Mouse (Mus musculus): ENCODE data around the gene Bmp6. TPM values are rescaled to one million over a fixed set of nuclear protein-coding genes. Genes with fewer than 3 reads are reported as not detected.

Bmp6 gene
- polyA plus RNA-seq, 1 experiment from 2014 or later: 4.2 TPM

GRCm38 (mm10) chr13:38522056-38522654, 177.2 kb downstream of the Bmp6 start:
- no peaks in the 10 kb centered on the region for H3K27me3 ChIP-seq (ENCODE audit: control insufficient read depth, insufficient read depth, low read length)
- DNase-seq (no peak), ATAC-seq (ENCODE audit: low FRiP score, low TSS enrichment) (no peak)
- no peak overlapping the region for H3K4me3 ChIP-seq (replicated peaks; ENCODE audit: low read depth, low read length)
- peaks cover 38% of the 10 kb centered on the region for H3K36me3 ChIP-seq (ENCODE audit: control insufficient read depth, insufficient read depth, low read length)
- peaks cover 12% of the 10 kb centered on the region; the same call in 1 of the 2 replicates for H3K4me1 ChIP-seq (ENCODE audit: control insufficient read depth, insufficient read depth, low read length)
- 83% methylated on average over 4 of the region's 4 CpGs for WGBS
- no peak overlapping the region for H3K4me2 ChIP-seq (ENCODE audit: low read length)
- H3K9ac ChIP-seq (replicated peaks; ENCODE audit: low read length): no peak overlapping the region
- H3K27ac ChIP-seq (replicated peaks; ENCODE audit: low read depth, low read length): no peak overlapping the region
- no peaks in the 10 kb centered on the region for H3K9me3 ChIP-seq (ENCODE audit: control insufficient read depth, low read length)

DNA sequence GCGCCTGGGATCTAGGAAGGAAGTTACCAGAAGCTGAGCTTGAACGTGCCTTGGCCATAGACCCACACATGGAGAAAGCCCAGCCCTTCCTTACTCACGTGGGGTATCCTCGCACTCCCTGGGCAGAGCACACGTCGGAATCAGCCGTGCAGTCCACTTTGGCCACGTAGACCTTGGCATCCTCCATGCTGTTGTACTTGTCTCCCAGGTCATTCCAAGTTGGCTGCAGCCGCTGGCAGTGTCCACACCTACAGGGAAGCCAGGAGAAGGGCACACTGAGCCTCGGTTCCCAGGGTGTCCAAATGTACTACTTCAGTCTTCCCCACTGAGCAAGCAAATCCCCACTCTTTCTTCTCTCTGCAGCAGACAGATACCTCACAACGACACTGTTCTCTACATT, 178.3 kb downstream of the Bmp6 start:
- ATAC-seq (ENCODE audit: low FRiP score, low TSS enrichment): no peak
- no peak overlapping the region for H3K4me3 ChIP-seq (replicated peaks; ENCODE audit: low read depth, low read length)
- no peaks in the 10 kb centered on the region for H3K9me3 ChIP-seq (ENCODE audit: control insufficient read depth, low read length)
- 95% methylated on average over 11 of the region's 11 CpGs for WGBS
- no peak overlapping the region for H3K4me2 ChIP-seq (ENCODE audit: low read length)
- no peak overlapping the region for H3K27ac ChIP-seq (replicated peaks; ENCODE audit: low read depth, low read length)
- H3K9ac ChIP-seq (replicated peaks; ENCODE audit: low read length): no peak overlapping the region
- no peaks in the 10 kb centered on the region for H3K27me3 ChIP-seq (ENCODE audit: control insufficient read depth, insufficient read depth, low read length)
- no peak for DNase-seq
- peaks cover 29% of the 10 kb centered on the region for H3K36me3 ChIP-seq (ENCODE audit: control insufficient read depth, insufficient read depth, low read length)
- peaks cover 17% of the 10 kb centered on the region; the same call in 1 of the 2 replicates for H3K4me1 ChIP-seq (ENCODE audit: control insufficient read depth, insufficient read depth, low read length)

DNA sequence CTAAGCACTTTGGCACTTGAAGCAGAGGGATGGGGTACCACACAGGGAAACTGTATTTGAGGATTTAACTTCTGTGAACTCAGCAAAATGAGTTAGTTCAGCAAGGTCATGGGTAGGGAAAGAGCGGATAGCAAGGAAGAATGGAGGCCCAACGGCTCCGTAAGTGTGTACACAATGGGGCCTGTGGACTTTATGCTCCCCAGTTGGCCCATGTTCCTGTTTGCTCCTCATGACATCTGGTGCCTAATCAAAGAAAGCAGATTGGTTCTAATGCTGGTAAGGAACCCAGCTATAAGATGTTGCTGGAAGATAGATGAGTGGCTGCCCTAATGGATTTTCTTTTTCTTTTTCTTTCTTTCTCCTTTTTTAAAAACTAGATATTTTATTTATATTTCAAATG, 180.4 kb downstream of the Bmp6 start:
- DNase-seq: no peak
- Histone ChIP-seq H3K27ac (replicated peaks; ENCODE audit: low read depth, low read length) (no peak overlapping the region), H3K4me1 (ENCODE audit: control insufficient read depth, insufficient read depth, low read length) (peaks cover 22% of the 10 kb centered on the region; the same call in 1 of the 2 replicates), H3K4me3 (replicated peaks; ENCODE audit: low read depth, low read length) (no peak overlapping the region), H3K9me3 (ENCODE audit: control insufficient read depth, low read length) (no peaks in the 10 kb centered on the region), H3K27me3 (ENCODE audit: control insufficient read depth, insufficient read depth, low read length) (no peaks in the 10 kb centered on the region), H3K36me3 (ENCODE audit: control insufficient read depth, insufficient read depth, low read length) (peaks cover 14% of the 10 kb centered on the region), H3K4me2 (ENCODE audit: low read length) (no peak overlapping the region), H3K9ac (replicated peaks; ENCODE audit: low read length) (no peak overlapping the region; the same call in 1 of the 2 replicates)
- 87% methylated on average over 3 of the region's 3 CpGs for WGBS
- ATAC-seq (ENCODE audit: low FRiP score, low TSS enrichment): no peak

- H3K9me3 ChIP-seq (ENCODE audit: control insufficient read depth, low read length): no peaks in the 10 kb centered on the region
- H3K4me1 ChIP-seq (ENCODE audit: control insufficient read depth, insufficient read depth, low read length): peaks cover 22% of the 10 kb centered on the region; the same call in 1 of the 2 replicates
- DNase-seq (no peak), ATAC-seq (ENCODE audit: low FRiP score, low TSS enrichment) (no peak)
- H3K4me2 ChIP-seq (ENCODE audit: low read length): no peak overlapping the region
- no peaks in the 10 kb centered on the region for H3K27me3 ChIP-seq (ENCODE audit: control insufficient read depth, insufficient read depth, low read length)
- H3K4me3 ChIP-seq (replicated peaks; ENCODE audit: low read depth, low read length): no peak overlapping the region
- WGBS: 88% methylated on average over 2 of the region's 2 CpGs
- no peak overlapping the region for H3K27ac ChIP-seq (replicated peaks; ENCODE audit: low read depth, low read length)
- H3K36me3 ChIP-seq (ENCODE audit: control insufficient read depth, insufficient read depth, low read length): peaks cover 13% of the 10 kb centered on the region
- no peak overlapping the region for H3K9ac ChIP-seq (replicated peaks; ENCODE audit: low read length)
Measured at GRCm38 (mm10) chr13:38526116-38526515, 181.2 kb downstream of the Bmp6 start.

DNA sequence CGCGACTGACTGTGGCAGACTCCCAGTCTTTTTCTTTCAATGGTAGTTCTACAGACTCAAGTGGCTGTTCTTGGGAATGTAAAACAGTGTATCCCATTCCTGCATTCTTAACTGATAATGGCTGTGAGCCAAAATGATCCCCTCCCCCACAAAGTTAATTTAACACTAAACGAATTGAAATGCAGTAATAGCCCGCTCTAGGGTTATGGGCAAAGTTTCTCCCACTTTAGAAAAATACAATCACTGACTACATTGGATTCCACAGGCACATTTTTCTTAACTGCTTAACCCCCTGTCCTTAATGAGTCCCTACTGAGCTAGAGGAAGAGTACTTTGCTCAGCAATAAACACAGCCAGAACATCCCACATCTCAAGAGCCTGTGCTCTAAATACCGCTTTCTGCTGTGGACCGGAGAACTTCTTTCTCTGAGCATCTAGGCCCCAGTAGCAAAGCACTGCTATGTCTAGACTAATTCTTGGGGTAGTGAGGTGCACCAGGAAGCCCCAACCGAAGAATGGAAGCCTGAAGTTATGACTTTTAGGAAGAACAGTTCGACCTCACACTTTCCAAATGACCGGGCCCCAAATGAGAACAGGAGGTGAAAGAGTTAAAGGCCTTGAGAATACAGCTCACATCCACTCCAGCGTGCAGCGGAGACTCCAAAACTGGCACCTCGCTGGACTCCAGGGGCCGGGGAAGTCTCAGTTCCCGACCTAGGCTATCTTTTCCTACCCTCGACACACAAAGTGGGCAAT, 182.3 kb downstream of the Bmp6 start:
- WGBS: 13% methylated on average over 15 of the region's 15 CpGs
- Histone ChIP-seq H3K9me3 (ENCODE audit: control insufficient read depth, low read length) (no peaks in the 10 kb centered on the region), H3K4me3 (replicated peaks; ENCODE audit: low read depth, low read length) (peak overlapping the region; percentile 84), H3K4me1 (ENCODE audit: control insufficient read depth, insufficient read depth, low read length) (peaks cover 22% of the 10 kb centered on the region; the same call in 1 of the 2 replicates), H3K27ac (replicated peaks; ENCODE audit: low read depth, low read length) (0 out of 2 replicates have a peak overlapping the region, but pooled peaks have one; percentile 83), H3K27me3 (ENCODE audit: control insufficient read depth, insufficient read depth, low read length) (no peaks in the 10 kb centered on the region), H3K36me3 (ENCODE audit: control insufficient read depth, insufficient read depth, low read length) (peaks cover 7% of the 10 kb centered on the region), H3K4me2 (ENCODE audit: low read length) (peak overlapping the region; percentile 85), H3K9ac (replicated peaks; ENCODE audit: low read length) (peak overlapping the region; percentile 84)
- DNase-seq (peak; percentile 52), ATAC-seq (ENCODE audit: low FRiP score, low TSS enrichment) (peak; percentile 22; the same call in 1 of the 2 replicates)

DNA sequence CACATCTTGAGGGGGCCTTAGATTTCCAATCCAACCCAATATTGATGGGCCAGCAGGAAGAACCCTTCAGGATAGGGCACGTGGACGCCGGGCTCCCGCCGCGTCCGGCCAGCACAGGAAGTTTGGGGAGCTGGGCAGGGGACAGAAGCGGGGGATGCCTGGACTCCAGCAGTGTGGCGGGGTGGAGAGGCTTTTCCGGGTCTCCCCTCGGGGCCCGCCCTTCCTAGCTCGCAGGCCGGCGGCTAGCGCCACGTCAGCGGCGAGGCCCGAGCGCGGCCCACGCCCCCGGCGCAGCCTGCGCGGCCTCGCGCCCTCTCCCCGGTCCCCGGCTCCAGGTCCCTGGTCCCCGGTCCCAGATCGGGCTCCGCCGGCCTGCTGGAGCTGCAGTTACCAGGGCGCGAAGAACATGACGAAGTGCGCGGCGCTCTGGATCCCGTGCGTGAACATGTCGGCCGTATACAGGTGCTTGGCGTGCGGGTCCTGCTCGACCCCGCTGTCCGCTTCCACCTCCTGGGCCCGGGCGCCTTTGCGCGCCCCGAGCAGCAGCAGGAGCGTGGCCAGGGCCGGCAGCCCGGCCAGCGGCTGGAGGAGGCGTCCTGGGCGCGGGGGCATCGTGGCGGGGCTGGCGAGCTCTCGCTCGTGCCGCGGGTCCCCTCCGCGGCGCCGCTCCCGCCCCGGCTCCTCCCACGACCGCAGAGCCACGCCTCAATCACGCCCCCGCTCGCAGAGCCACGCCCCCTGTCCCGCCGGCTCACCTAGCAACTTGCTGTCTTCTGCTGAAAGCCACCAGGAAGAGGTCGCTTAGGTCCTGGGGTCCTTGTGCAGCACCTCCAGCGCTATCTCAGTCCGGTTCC, 183.1 kb downstream of the Bmp6 start:
- under 1% methylated on average over 84 of the region's 87 CpGs for WGBS
- ATAC-seq (ENCODE audit: low FRiP score, low TSS enrichment): peak; percentile 91

DNA sequence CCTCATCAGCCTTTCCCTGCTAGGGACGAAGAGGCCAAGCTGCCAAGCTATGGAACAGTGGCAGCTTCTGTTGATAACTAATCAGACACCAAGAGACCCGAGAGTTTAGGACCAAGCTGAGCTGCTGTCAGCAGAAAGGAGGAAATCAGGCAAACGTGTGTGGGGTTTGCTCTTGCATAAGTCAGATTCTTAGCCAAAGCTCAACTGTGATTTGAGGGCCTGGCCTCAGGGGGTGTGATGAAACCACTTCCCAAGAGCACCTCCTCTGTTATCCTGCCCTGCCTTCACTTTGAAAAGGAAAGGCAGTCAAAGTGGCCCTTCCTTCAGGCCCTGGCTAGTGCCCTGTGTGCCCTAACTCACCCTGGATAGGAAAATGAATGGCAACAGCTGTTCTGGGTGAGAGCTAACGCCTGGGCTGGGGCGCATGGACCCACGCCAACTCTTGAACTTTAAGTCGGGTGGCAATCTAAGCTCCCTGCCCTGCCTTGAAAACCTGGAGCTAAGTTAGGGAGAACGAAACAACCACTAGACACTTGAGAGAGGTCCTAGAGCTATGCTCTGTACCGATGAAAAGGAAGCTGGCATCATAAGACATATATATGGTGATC, 183.9 kb downstream of the Bmp6 start, which contains the start of gene Txndc5:
Txndc5 (minus strand) TSS at position 138 of the 608 bp plus-strand sequence.
- H3K36me3 ChIP-seq (ENCODE audit: control insufficient read depth, insufficient read depth, low read length): no peaks in the 10 kb centered on the region
- no peaks in the 10 kb centered on the region for H3K27me3 ChIP-seq (ENCODE audit: control insufficient read depth, insufficient read depth, low read length)
- no peak; the same call in 1 of the 2 replicates for ATAC-seq (ENCODE audit: low FRiP score, low TSS enrichment)
- peaks cover 22% of the 10 kb centered on the region; the same call in 1 of the 2 replicates for H3K4me1 ChIP-seq (ENCODE audit: control insufficient read depth, insufficient read depth, low read length)
- H3K4me3 ChIP-seq (replicated peaks; ENCODE audit: low read depth, low read length): peak within 1 kb of the TSS; percentile 84
- H3K9me3 ChIP-seq (ENCODE audit: control insufficient read depth, low read length): no peaks in the 10 kb centered on the region
- WGBS: 62% methylated on average over 9 of the region's 9 CpGs
- peak within 1 kb of the TSS; percentile 83 for H3K27ac ChIP-seq (replicated peaks; ENCODE audit: low read depth, low read length)
- peak within 1 kb of the TSS; percentile 84 for H3K9ac ChIP-seq (replicated peaks; ENCODE audit: low read length)
- DNase-seq: no peak
- H3K4me2 ChIP-seq (ENCODE audit: low read length): peak within 1 kb of the TSS; percentile 85

More for the DNA sequence above, 183.1 kb downstream of the Bmp6 start:
- Histone ChIP-seq H3K4me2 (ENCODE audit: low read length) (peak overlapping the region; percentile 85), H3K9me3 (ENCODE audit: control insufficient read depth, low read length) (no peaks in the 10 kb centered on the region), H3K36me3 (ENCODE audit: control insufficient read depth, insufficient read depth, low read length) (peaks cover 2% of the 10 kb centered on the region; the same call in 1 of the 2 replicates), H3K9ac (replicated peaks; ENCODE audit: low read length) (peak overlapping the region; percentile 84), H3K4me1 (ENCODE audit: control insufficient read depth, insufficient read depth, low read length) (peaks cover 22% of the 10 kb centered on the region; the same call in 1 of the 2 replicates), H3K27me3 (ENCODE audit: control insufficient read depth, insufficient read depth, low read length) (no peaks in the 10 kb centered on the region), H3K27ac (replicated peaks; ENCODE audit: low read depth, low read length) (peak overlapping the region; percentile 83), H3K4me3 (replicated peaks; ENCODE audit: low read depth, low read length) (peak overlapping the region; percentile 84)
- DNase-seq: peak; percentile 88

- ATAC-seq (ENCODE audit: low FRiP score, low TSS enrichment): no peak
- WGBS: 91% methylated on average over 6 of the region's 6 CpGs
- H3K27me3 ChIP-seq (ENCODE audit: control insufficient read depth, insufficient read depth, low read length): no peaks in the 10 kb centered on the region
Measured at GRCm38 (mm10) chr13:38529576-38529975, 184.7 kb downstream of the Bmp6 start.

More at GRCm38 (mm10) chr13:38529576-38529975, 184.7 kb downstream of the Bmp6 start:
- Histone ChIP-seq H3K27ac (replicated peaks; ENCODE audit: low read depth, low read length) (no peak overlapping the region), H3K4me3 (replicated peaks; ENCODE audit: low read depth, low read length) (no peak overlapping the region), H3K4me1 (ENCODE audit: control insufficient read depth, insufficient read depth, low read length) (peaks cover 22% of the 10 kb centered on the region; the same call in 1 of the 2 replicates), H3K36me3 (ENCODE audit: control insufficient read depth, insufficient read depth, low read length) (no peaks in the 10 kb centered on the region), H3K9ac (replicated peaks; ENCODE audit: low read length) (no peak overlapping the region), H3K4me2 (ENCODE audit: low read length) (no peak overlapping the region), H3K9me3 (ENCODE audit: control insufficient read depth, low read length) (no peaks in the 10 kb centered on the region)
- DNase-seq: no peak
